Mouse (Mus musculus): ENCODE results near the gene Clec4d.

The Clec4d gene

DNA sequence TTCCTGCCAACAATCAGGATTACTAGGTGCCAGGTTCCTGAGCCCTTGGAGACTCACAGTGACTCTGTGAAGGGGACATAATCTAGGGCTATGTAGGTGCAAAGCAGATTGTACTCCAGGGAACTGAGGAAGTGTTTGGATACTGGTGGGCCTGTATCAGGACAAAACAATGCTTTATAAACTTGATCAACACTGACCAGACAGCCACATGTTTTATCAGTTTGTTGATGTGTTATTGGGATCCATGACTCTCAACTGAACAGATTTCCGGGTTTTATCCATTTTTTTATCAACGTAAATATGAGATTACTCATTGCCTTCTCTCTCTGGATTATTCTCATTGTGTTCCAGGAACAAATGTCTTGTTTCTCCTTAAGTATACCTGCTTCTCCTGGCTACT, 46.1 kb downstream of the Clec4d start, which contains the start of gene Vmn2r19:
Gene Vmn2r19 (plus strand): TSS at position 301 of the 400 bp plus-strand sequence.
- no peak for DNase-seq (ENCODE audit: low spot score)

Measured in embryo, embryonic 10.5 days (tissue).